Mouse (Mus musculus): ENCODE measurements at regions not wholly inside any gene's neighbourhood (a gene's known extent, or its start where the extent isn't known, plus 50 kb on each side); places are given as distances from the start of the nearest gene placed in this dataset.

GRCm38 (mm10) chr12:45137438-45138018 is 63.0 kb upstream of the Stxbp6 start:
- Histone ChIP-seq H3K27ac (no peak overlapping the region), H3K9ac (no peak overlapping the region), H3K27me3 (replicated peaks) (no peaks in the 10 kb centered on the region), H3K4me1 (no peaks in the 10 kb centered on the region), H3K4me3 (replicated peaks) (no peak overlapping the region), H3K4me2 (no peak overlapping the region), H3K36me3 (no peaks in the 10 kb centered on the region), H3K9me3 (no peaks in the 10 kb centered on the region)
- ATAC-seq (ENCODE audit: insufficient read depth, low FRiP score, low read depth): no peak
- WGBS: 63% methylated on average over 7 of the region's 7 CpGs

GRCm38 (mm10) chr12:45133415-45133814 is 58.9 kb upstream of the Stxbp6 start:
- 44% methylated on average over 2 of the region's 2 CpGs for WGBS
- no peak for ATAC-seq (ENCODE audit: insufficient read depth, low FRiP score, low read depth)
- no peak overlapping the region for H3K27ac ChIP-seq

GRCm38 (mm10) chr12:45131139-45131538 is 56.6 kb upstream of the Stxbp6 start:
- no peak overlapping the region for H3K27ac ChIP-seq
- H3K36me3 ChIP-seq: no peaks in the 10 kb centered on the region
- H3K4me2 ChIP-seq: no peak overlapping the region
- no peak overlapping the region for H3K4me3 ChIP-seq (replicated peaks)
- ATAC-seq (ENCODE audit: insufficient read depth, low FRiP score, low read depth): no peak
- no peaks in the 10 kb centered on the region for H3K9me3 ChIP-seq
- WGBS: 91% methylated on average over 5 of the region's 5 CpGs
- H3K9ac ChIP-seq: no peak overlapping the region
- H3K27me3 ChIP-seq (replicated peaks): no peaks in the 10 kb centered on the region
- H3K4me1 ChIP-seq: no peaks in the 10 kb centered on the region

More at GRCm38 (mm10) chr12:45133415-45133814, 58.9 kb upstream of the Stxbp6 start:
- H3K36me3 ChIP-seq: no peaks in the 10 kb centered on the region
- no peaks in the 10 kb centered on the region for H3K9me3 ChIP-seq
- H3K9ac ChIP-seq: no peak overlapping the region
- H3K4me2 ChIP-seq: no peak overlapping the region
- no peaks in the 10 kb centered on the region for H3K4me1 ChIP-seq
- no peaks in the 10 kb centered on the region for H3K27me3 ChIP-seq (replicated peaks)
- H3K4me3 ChIP-seq (replicated peaks): no peak overlapping the region

- H3K27ac ChIP-seq: no peak overlapping the region
- no peaks in the 10 kb centered on the region for H3K9me3 ChIP-seq
- no peak for ATAC-seq (ENCODE audit: insufficient read depth, low FRiP score, low read depth)
- H3K36me3 ChIP-seq: no peaks in the 10 kb centered on the region
- no peak overlapping the region for H3K9ac ChIP-seq
- no peak overlapping the region for H3K4me2 ChIP-seq
- H3K27me3 ChIP-seq (replicated peaks): no peaks in the 10 kb centered on the region
- no peaks in the 10 kb centered on the region for H3K4me1 ChIP-seq
- WGBS: 64% methylated on average over 3 of the region's 3 CpGs
- H3K4me3 ChIP-seq (replicated peaks): no peak overlapping the region
Observed at GRCm38 (mm10) chr12:45125866-45126265, 51.4 kb upstream of the Stxbp6 start.
